Mouse (Mus musculus) liver, adult 2 months (tissue): ENCODE data around the gene Dgke. TPM values are rescaled to one million over a fixed set of nuclear protein-coding genes. Genes with fewer than 3 reads are reported as not detected.
A peak's percentile ranks its signal among the peaks of the same experiment; 100 is the strongest.
"Not testable (repeated sequence)": the region's sequence is repeated elsewhere in the genome, so short reads cannot be mapped to it uniquely, and the experiment has no call there.

Source experiments
- DNase-seq: peaks from one replicate; pipeline ENCODE4 v3.0.0-alpha.2; 2011; ENCODE audit warnings: low read depth, low spot score; ENCODE audit errors: extremely low read depth
- H3K27ac ChIP-seq: fragments of 200-500 bp; replicated peaks from 2 replicates; pipeline ENCODE4 v1.5.1; 2012; ENCODE audit warnings: low read depth, mild to moderate bottlenecking, control low read depth, inconsistent platforms, low read length; ENCODE audit not compliant: insufficient read depth
- H3K27me3 ChIP-seq: fragments of 200-500 bp; 2 replicates; pipeline ENCODE4 v1.6.1; 2012; ENCODE audit warnings: mild to moderate bottlenecking, moderate library complexity, low read length, inconsistent platforms; ENCODE audit not compliant: control insufficient read depth, insufficient read depth
- H3K36me3 ChIP-seq: fragments of 200-500 bp; 2 replicates; pipeline ENCODE4 v1.6.1; 2012; ENCODE audit warnings: low read length, inconsistent platforms; ENCODE audit not compliant: control insufficient read depth, insufficient read depth
- H3K4me1 ChIP-seq: fragments of 200-500 bp; 2 replicates; pipeline ENCODE4 v1.6.1; 2011; ENCODE audit warnings: low read length; ENCODE audit not compliant: control insufficient read depth, insufficient read depth
- H3K4me3 ChIP-seq: fragments of 200-500 bp; 2 replicates; pipeline ENCODE4 v1.5.1; 2011; ENCODE audit warnings: low read depth, mild to moderate bottlenecking, control low read depth, low read length, moderate library complexity; ENCODE audit not compliant: insufficient read depth
- H3K79me2 ChIP-seq: fragments of 200-500 bp; 2 replicates; pipeline ENCODE4 v1.6.1; 2012; ENCODE audit warnings: inconsistent platforms, mild to moderate bottlenecking, low read length, moderate library complexity; ENCODE audit not compliant: control insufficient read depth, insufficient read depth
- H3K9ac ChIP-seq: fragments of 200-500 bp; 2 replicates; pipeline ENCODE4 v1.6.1; 2012; ENCODE audit warnings: low read depth, mild to moderate bottlenecking, control low read depth, inconsistent platforms, low read length
- CTCF ChIP-seq: fragments of 200-500 bp; IDR thresholded peaks from 2 replicates; pipeline ENCODE4 v1.5.1; 2011; ENCODE audit warnings: low read depth, low read length, control low read depth
- POLR2A ChIP-seq: fragments of 200-500 bp; IDR thresholded peaks from 2 replicates; pipeline ENCODE4 v1.6.1; 2011; ENCODE audit warnings: low read length, control low read depth; ENCODE audit not compliant: insufficient read depth; ENCODE audit errors: extremely low read depth
- WGBS: fragments of 180-500 bp; shearing (Covaris S2); methylation state at CpG from one replicate; pipeline ENCODE4 v1.1.7; 2018; 5-methylcytosine and 5-hydroxymethylcytosine counted together
- polyA plus RNA-seq: library from polyadenylated mRNA; depleted of rRNA; stranded (reverse); fragments of >200 nt; gene quantifications from 2 replicates; pipeline ENCODE4 v1.2.3, GENCODE M21; 2012
- total RNA-seq: library from RNA; depleted of rRNA; stranded (reverse); fragments of >200 nt; gene quantifications from 2 replicates; pipeline ENCODE4 v1.2.3, GENCODE M21; 2014

The Dgke gene
- total and polyA plus RNA-seq, 2 experiments = 0.69 to 0.74 TPM

GRCm38 (mm10) chr11:89088754-89089153 lies 22.1 kb upstream of the Dgke start:
- H3K4me3 ChIP-seq = no peak overlapping the region
- 91% methylated on average over 4 of the region's 4 CpGs for WGBS
- no peak for TF ChIP-seq POLR2A
- TF ChIP-seq CTCF = 0 out of 2 replicates have a peak, but pooled peaks have one; percentile 21

GRCm38 (mm10) chr11:89086208-89086809 lies 19.7 kb upstream of the Dgke start:
- Histone ChIP-seq H3K4me3 (no peak overlapping the region), H3K4me1 (no peaks in the 10 kb centered on the region), H3K27ac (no peak overlapping the region), H3K79me2 (no peaks in the 10 kb centered on the region), H3K27me3 (no peaks in the 10 kb centered on the region), H3K9ac (no peak overlapping the region), H3K36me3 (no peaks in the 10 kb centered on the region)
- TF ChIP-seq POLR2A (no peak), CTCF (no peak)
- DNase-seq = no peak
- 82% methylated on average over 10 of the region's 10 CpGs for WGBS

More at GRCm38 (mm10) chr11:89088754-89089153, 22.1 kb upstream of the Dgke start:
- Histone ChIP-seq H3K79me2 (no peaks in the 10 kb centered on the region), H3K4me1 (no peaks in the 10 kb centered on the region), H3K36me3 (no peaks in the 10 kb centered on the region), H3K9ac (no peak overlapping the region), H3K27ac (no peak overlapping the region), H3K27me3 (no peaks in the 10 kb centered on the region)
- DNase-seq = no peak

- Histone ChIP-seq H3K27me3 (no peaks in the 10 kb centered on the region), H3K9ac (no peak overlapping the region), H3K4me1 (no peaks in the 10 kb centered on the region), H3K36me3 (no peaks in the 10 kb centered on the region), H3K79me2 (no peaks in the 10 kb centered on the region), H3K4me3 (no peak overlapping the region), H3K27ac (no peak overlapping the region)
- TF ChIP-seq CTCF (no peak), POLR2A (no peak)
- no peak for DNase-seq
- WGBS = 43% methylated on average over 7 of the region's 7 CpGs
Measured at GRCm38 (mm10) chr11:89084601-89085000, 18.0 kb upstream of the Dgke start.

GRCm38 (mm10) chr11:89082691-89083090 lies 16.0 kb upstream of the Dgke start:
- not testable (repeated sequence) for DNase-seq, H3K36me3 ChIP-seq, H3K27ac ChIP-seq, H3K9ac ChIP-seq, H3K4me1 ChIP-seq, H3K27me3 ChIP-seq, H3K79me2 ChIP-seq, H3K4me3 ChIP-seq
- 86% methylated on average over 3 of the region's 3 CpGs for WGBS

- not testable (repeated sequence) for H3K4me3 ChIP-seq, DNase-seq, H3K79me2 ChIP-seq, H3K4me1 ChIP-seq, H3K9ac ChIP-seq, H3K27ac ChIP-seq, H3K36me3 ChIP-seq, H3K27me3 ChIP-seq
- WGBS = 58% methylated on average over 5 of the region's 5 CpGs
Measured at GRCm38 (mm10) chr11:89081906-89082305, 15.3 kb upstream of the Dgke start.

GRCm38 (mm10) chr11:89078996-89079680 lies 12.5 kb upstream of the Dgke start:
- no peaks in the 10 kb centered on the region for H3K4me1 ChIP-seq
- H3K27me3 ChIP-seq = no peaks in the 10 kb centered on the region
- H3K79me2 ChIP-seq = no peaks in the 10 kb centered on the region
- DNase-seq = no peak
- no peak overlapping the region for H3K4me3 ChIP-seq
- H3K27ac ChIP-seq = no peak overlapping the region
- TF ChIP-seq CTCF (no peak), POLR2A (no peak)
- H3K36me3 ChIP-seq = no peaks in the 10 kb centered on the region
- no peak overlapping the region for H3K9ac ChIP-seq
- 81% methylated on average over 16 of the region's 16 CpGs for WGBS
